Mouse (Mus musculus) hindbrain, postnatal 0 days (tissue): ENCODE measurements at regions not wholly inside any gene's neighbourhood (a gene's known extent, or its start where the extent isn't known, plus 50 kb on each side); places are given as distances from the start of the nearest gene placed in this dataset.

Experiments
- ATAC-seq: fragments of 200-750 bp; cut with Nextera tagmentation; 2 replicates; pipeline ENCODE4 v1.8.0; 2017; ENCODE audit warnings: mild to moderate bottlenecking, moderate TSS enrichment, moderate library complexity
- DNase-seq: peaks from one replicate; pipeline ENCODE4 v3.0.0-alpha.2; 2015; ENCODE audit warnings: low spot score
- H3K27ac ChIP-seq: fragments of 300-500 bp; sonication (generic); 2 replicates; pipeline ENCODE4 v1.5.1; 2014; ENCODE audit warnings: mild to moderate bottlenecking
- H3K27me3 ChIP-seq: fragments of 300-500 bp; sonication (generic); 2 replicates; pipeline ENCODE4 v1.6.1; 2014; ENCODE audit warnings: low read length, mixed read lengths; ENCODE audit not compliant: insufficient read depth
- H3K36me3 ChIP-seq: fragments of 300-500 bp; sonication (generic); 2 replicates; pipeline ENCODE4 v1.6.1; 2014; ENCODE audit warnings: low read length, mixed read lengths; ENCODE audit not compliant: insufficient read depth
- H3K4me1 ChIP-seq: fragments of 300-500 bp; sonication (generic); 2 replicates; pipeline ENCODE4 v1.6.1; 2014; ENCODE audit warnings: antibody characterized with exemption, low read length, mixed read lengths; ENCODE audit not compliant: insufficient read depth
- H3K4me2 ChIP-seq: fragments of 300-500 bp; sonication (generic); 2 replicates; pipeline ENCODE4 v1.6.1; 2014; ENCODE audit warnings: low read depth, mild to moderate bottlenecking, low read length, moderate library complexity, mixed read lengths
- H3K4me3 ChIP-seq: fragments of 300-500 bp; sonication (generic); 2 replicates; pipeline ENCODE4 v1.5.1; 2014; ENCODE audit warnings: low read length
- H3K9ac ChIP-seq: fragments of 300-500 bp; sonication (generic); replicated peaks from 2 replicates; pipeline ENCODE4 v1.6.1; 2014; ENCODE audit warnings: mild to moderate bottlenecking, low read length, moderate library complexity, mixed read lengths
- H3K9me3 ChIP-seq: fragments of 300-500 bp; sonication (generic); 2 replicates; pipeline ENCODE4 v1.6.1; 2016; ENCODE audit warnings: low read length, mixed read lengths
- CTCF ChIP-seq: IDR thresholded peaks from 2 replicates; pipeline ENCODE4 v1.5.1; 2016; ENCODE audit warnings: antibody characterized with exemption, control low read depth, low read depth
- WGBS: fragments of 180-500 bp; shearing (Covaris S2); extraction: QIAGEN DNeasy Blood & Tissue Kit; methylation state at CpG from one replicate; pipeline ENCODE4 v1.1.7; 2014; 5-methylcytosine and 5-hydroxymethylcytosine counted together

DNA sequence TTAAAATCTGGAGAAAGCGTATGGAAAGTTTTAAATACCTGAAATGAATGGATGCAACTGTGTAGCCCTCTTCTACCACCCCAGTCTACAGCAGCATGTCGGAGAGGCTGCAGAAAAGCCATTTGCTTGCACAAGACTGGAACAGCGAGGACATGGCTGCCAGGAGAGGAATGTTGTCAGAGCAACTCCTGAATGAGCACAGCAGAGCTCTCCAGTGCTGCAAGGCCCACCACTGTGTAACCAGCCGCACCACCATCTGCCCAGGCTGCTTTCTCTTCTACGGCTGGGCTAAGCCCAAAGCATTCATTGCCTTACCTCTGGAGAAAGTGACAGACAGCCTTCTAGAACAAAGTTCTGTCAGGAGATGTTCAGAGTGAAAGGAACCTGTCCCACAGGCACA is 65.3 kb upstream of the Gm11238 start:
- DNase-seq (peak; percentile 28), ATAC-seq (peak; percentile 67)
- Histone ChIP-seq H3K27me3 (no peaks in the 10 kb centered on the region), H3K9ac (no peak overlapping the region), H3K4me3 (no peak overlapping the region), H3K36me3 (no peaks in the 10 kb centered on the region), H3K27ac (no peak overlapping the region), H3K4me1 (no peaks in the 10 kb centered on the region), H3K9me3 (no peaks in the 10 kb centered on the region), H3K4me2 (no peak overlapping the region)
- WGBS, result 72% methylated on average over 5 of the region's 5 CpGs
- no peak for TF ChIP-seq CTCF

DNA sequence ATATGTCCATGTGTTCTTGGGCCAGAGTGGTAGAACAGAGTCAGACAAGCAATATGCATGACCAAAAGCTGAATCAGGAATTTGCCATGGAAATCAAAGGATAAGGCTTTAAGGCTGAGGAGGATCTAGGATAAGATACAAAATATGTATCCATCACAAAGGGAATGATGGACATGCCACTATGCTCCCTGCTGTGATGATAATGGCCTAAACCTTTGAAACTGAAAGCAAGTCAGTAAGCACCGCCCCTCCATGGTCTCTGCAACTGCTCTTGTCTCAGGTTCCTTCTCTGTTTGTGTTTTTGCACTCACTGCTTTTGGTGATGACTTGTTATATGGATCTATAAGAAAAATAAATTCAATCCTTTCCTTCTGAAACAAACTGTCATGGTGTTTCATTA is 76.1 kb upstream of the Gm11238 start:
- Histone ChIP-seq H3K4me1 (no peaks in the 10 kb centered on the region), H3K4me3 (no peak overlapping the region), H3K27me3 (no peaks in the 10 kb centered on the region), H3K27ac (no peak overlapping the region), H3K4me2 (no peak overlapping the region), H3K9ac (no peak overlapping the region), H3K36me3 (no peaks in the 10 kb centered on the region), H3K9me3 (no peaks in the 10 kb centered on the region)
- no peak for TF ChIP-seq CTCF
- ATAC-seq (no peak), DNase-seq (no peak)
- whole genome bisulfite sequencing, result 61% methylated on average over 1 of the region's 1 CpGs

DNA sequence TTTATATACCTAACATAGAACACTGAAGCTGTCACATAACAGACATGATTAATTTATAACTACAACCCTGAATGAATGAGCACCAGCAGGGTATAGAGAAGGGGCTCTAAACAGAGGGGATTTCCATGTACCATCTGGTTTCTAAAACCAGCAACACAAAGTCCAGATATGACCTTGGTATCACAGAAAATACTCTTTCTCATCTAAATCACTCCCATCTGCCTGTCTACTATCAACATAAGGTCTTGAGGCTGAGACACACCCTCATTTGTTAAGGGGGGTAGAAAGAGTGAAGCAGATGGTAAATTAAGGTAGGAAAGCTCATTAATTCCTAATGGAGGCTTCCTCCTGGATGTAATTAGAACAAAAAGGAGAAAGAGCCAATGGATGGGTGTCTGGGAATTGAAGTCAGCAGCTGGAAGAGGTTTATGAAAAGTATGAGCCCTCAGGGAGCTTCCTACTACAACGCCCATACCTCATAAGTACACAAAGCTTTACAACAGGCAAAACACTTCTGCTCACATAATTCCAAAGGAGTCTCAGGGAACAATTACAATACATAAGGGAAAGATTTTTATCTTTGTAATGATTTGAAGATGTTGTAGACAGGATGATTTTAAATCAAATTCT is 83.0 kb upstream of the Gm11238 start:
- no peaks in the 10 kb centered on the region for H3K4me1 ChIP-seq
- no peak for DNase-seq
- no peak overlapping the region for H3K4me2 ChIP-seq
- H3K36me3 ChIP-seq, result no peaks in the 10 kb centered on the region
- H3K27ac ChIP-seq, result no peak overlapping the region
- H3K9me3 ChIP-seq, result no peaks in the 10 kb centered on the region
- no peaks in the 10 kb centered on the region for H3K27me3 ChIP-seq
- H3K4me3 ChIP-seq, result no peak overlapping the region
- TF ChIP-seq CTCF, result no peak
- ATAC-seq, result no peak
- 46% methylated on average over 1 of the region's 1 CpGs for WGBS
- H3K9ac ChIP-seq, result no peak overlapping the region

DNA sequence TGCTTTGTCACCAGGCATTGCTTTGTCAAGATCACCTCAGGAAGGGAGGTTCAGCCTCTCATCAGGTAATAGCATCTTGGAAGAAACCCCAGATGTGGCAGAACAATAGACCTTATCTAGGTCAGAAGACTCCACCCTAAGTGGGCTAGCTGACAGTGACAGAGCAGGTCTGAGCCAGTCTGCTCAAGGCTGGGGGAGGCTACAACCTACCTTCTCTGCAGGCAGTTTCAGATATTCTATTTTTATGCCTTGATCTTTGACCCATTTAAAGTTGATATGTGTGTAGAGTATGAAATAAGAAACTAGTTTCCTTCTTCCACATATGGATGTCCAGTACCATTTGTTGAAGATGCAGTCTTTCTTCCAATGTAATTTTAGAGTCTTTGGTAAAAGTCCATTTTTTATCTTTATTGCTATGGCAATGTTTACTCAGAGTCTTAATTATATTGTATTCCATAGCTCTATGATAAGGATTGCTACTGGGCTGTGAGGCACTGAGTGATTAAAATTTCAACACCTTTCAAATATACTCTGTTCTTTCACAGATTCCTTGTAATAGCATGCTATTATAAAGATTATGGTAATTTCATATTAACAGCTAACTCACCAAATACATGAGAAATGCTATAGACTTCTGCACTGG is 88.8 kb upstream of the Gm11238 start:
- ATAC-seq (no peak), DNase-seq (no peak)
- Histone ChIP-seq H3K27me3 (no peaks in the 10 kb centered on the region), H3K4me2 (no peak overlapping the region), H3K36me3 (no peaks in the 10 kb centered on the region), H3K27ac (no peak overlapping the region), H3K9me3 (no peaks in the 10 kb centered on the region), H3K9ac (no peak overlapping the region), H3K4me1 (no peaks in the 10 kb centered on the region), H3K4me3 (no peak overlapping the region)
- no peak for TF ChIP-seq CTCF

DNA sequence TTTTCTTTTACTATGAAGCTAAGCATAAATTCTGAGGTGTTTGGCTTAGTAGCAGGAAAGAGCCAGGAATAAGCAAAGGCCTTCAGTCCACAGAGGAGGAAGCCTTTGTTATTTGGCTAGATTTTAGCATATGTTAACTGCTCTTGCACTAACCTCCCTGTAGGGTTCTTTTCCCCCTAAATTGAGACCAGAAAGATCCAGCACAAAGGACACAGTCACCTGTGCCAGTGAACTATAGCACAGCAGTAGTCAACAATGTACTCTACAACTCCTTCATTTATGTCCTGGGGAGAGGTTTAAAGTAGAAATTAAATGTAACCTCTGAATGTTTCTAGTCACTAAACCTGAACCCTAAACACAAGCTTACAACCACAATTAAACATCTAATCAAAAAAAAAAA is 90.1 kb upstream of the Gm11238 start:
- H3K9me3 ChIP-seq, result no peaks in the 10 kb centered on the region
- H3K4me2 ChIP-seq, result no peak overlapping the region
- no peak for DNase-seq
- TF ChIP-seq CTCF, result no peak
- H3K27ac ChIP-seq, result no peak overlapping the region
- H3K4me3 ChIP-seq, result no peak overlapping the region
- no peaks in the 10 kb centered on the region for H3K36me3 ChIP-seq
- no peaks in the 10 kb centered on the region for H3K4me1 ChIP-seq
- no peaks in the 10 kb centered on the region for H3K27me3 ChIP-seq
- ATAC-seq, result no peak
- no peak overlapping the region for H3K9ac ChIP-seq

DNA sequence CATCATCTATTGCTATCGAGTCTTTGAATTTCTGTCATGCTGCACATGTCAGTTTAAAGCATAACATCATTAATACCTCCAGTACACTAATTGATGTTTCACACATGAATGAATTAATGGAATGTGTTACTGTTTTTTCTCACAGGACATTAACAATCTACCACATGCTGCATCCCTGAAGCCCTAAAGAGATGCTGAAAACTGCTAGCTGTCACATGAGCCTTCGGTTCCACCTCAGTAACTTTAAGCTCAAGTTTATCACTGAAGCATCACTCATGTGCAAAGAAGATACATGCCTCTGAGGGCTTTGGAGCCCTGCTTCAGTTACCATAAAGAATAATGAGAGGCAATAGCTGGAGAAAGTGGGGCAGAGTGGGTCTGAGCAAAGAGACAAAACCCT is 91.0 kb upstream of the Gm11238 start:
- DNase-seq, result no peak
- H3K4me2 ChIP-seq, result no peak overlapping the region
- no peak overlapping the region for H3K27ac ChIP-seq
- H3K36me3 ChIP-seq, result no peaks in the 10 kb centered on the region
- H3K9me3 ChIP-seq, result no peaks in the 10 kb centered on the region
- 0 out of 2 replicates have a peak, but pooled peaks have one; percentile 10 for ATAC-seq
- no peaks in the 10 kb centered on the region for H3K27me3 ChIP-seq
- H3K4me3 ChIP-seq, result no peak overlapping the region
- WGBS, result 28% methylated on average over 2 of the region's 2 CpGs
- H3K4me1 ChIP-seq, result no peaks in the 10 kb centered on the region
- no peak for TF ChIP-seq CTCF
- no peak overlapping the region for H3K9ac ChIP-seq

DNA sequence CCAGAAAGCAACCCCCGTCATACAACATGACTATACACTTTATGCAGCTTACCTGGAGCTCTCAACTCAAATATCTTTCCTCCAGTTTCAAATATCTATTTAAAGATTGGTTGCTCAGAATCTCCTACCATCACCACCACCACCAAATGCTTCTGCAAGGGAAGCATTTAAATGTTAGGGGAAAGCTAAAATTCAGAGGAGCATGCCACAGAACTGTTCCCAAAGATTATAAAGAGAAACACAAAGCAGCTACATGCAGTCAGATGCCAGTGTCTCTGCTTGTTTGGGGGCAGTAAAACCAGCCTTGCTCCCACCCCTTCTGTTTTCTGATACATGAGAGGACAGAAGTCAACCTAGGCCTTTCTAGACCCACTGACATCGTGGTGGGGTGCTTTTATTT is 100.8 kb upstream of the Gm11238 start:
- 73% methylated on average over 2 of the region's 2 CpGs for WGBS
- DNase-seq (no peak), ATAC-seq (no peak)
- H3K27ac ChIP-seq, result no peak overlapping the region
- H3K9me3 ChIP-seq, result no peaks in the 10 kb centered on the region
- H3K9ac ChIP-seq, result no peak overlapping the region
- no peaks in the 10 kb centered on the region for H3K36me3 ChIP-seq
- no peak for TF ChIP-seq CTCF
- H3K4me1 ChIP-seq, result no peaks in the 10 kb centered on the region
- no peak overlapping the region for H3K4me3 ChIP-seq
- H3K4me2 ChIP-seq, result no peak overlapping the region
- H3K27me3 ChIP-seq, result no peaks in the 10 kb centered on the region
